Mouse (Mus musculus) myocyte (in vitro differentiated cells): ENCODE results near the gene Slc30a7.

Experiments
- CEBPB ChIP-seq: IDR thresholded peaks from 2 replicates; pipeline ENCODE4 v1.6.1; 2011; ENCODE audit warnings: mild to moderate bottlenecking, moderate library complexity; ENCODE audit not compliant: poor library complexity, insufficient read depth, severe bottlenecking
- E2F4 ChIP-seq: IDR thresholded peaks from one replicate; pipeline ENCODE4 v1.6.1; 2011; ENCODE audit warnings: mild to moderate bottlenecking, control low read depth, moderate library complexity; ENCODE audit not compliant: insufficient read depth
- MAX ChIP-seq: IDR thresholded peaks from one replicate; pipeline ENCODE4 v1.6.1; 2011; ENCODE audit warnings: low read depth, mild to moderate bottlenecking, control low read depth
- MYOD1 ChIP-seq, 3 experiments: IDR thresholded peaks; one replicate each; pipeline ENCODE4 v1.6.1; 2011; ENCODE audit warnings: control low read depth in 2 of 3, low read depth in 2 of 3, mild to moderate bottlenecking in 2 of 3, moderate library complexity in 1 of 3; ENCODE audit not compliant: insufficient read length in 2 of 3, control insufficient read depth in 1 of 3
- MYOG ChIP-seq, 3 experiments: IDR thresholded peaks; one replicate each; pipeline ENCODE4 v1.6.1; 2011; ENCODE audit warnings: control low read depth in 2 of 3, low read depth in 2 of 3, mild to moderate bottlenecking in 2 of 3; ENCODE audit not compliant: insufficient read length in 2 of 3, control insufficient read depth in 1 of 3, insufficient read depth in 1 of 3
- POLR2A ChIP-seq: IDR thresholded peaks from one replicate; pipeline ENCODE4 v1.6.1; 2011; ENCODE audit warnings: low read depth, mild to moderate bottlenecking, control low read depth, moderate library complexity; ENCODE audit not compliant: insufficient read length
- POLR2AphosphoS2 ChIP-seq: IDR thresholded peaks from one replicate; pipeline ENCODE4 v1.6.1; 2011; ENCODE audit warnings: low read depth, control low read depth; ENCODE audit not compliant: insufficient read length
- REST ChIP-seq: IDR thresholded peaks from one replicate; pipeline ENCODE4 v1.6.1; 2011; ENCODE audit warnings: mild to moderate bottlenecking, control low read depth, moderate library complexity; ENCODE audit not compliant: insufficient read depth, insufficient read length
- SRF ChIP-seq: IDR thresholded peaks from one replicate; pipeline ENCODE4 v1.6.1; 2011; ENCODE audit warnings: low read depth; ENCODE audit not compliant: control insufficient read depth, insufficient read length
- TCF12 ChIP-seq: IDR thresholded peaks from one replicate; pipeline ENCODE4 v1.6.1; 2011; ENCODE audit warnings: mild to moderate bottlenecking, control low read depth; ENCODE audit not compliant: poor library complexity, insufficient read depth, severe bottlenecking
- TCF3 ChIP-seq: IDR thresholded peaks from one replicate; pipeline ENCODE4 v1.6.1; 2011; ENCODE audit warnings: low read depth, control low read depth; ENCODE audit not compliant: insufficient read length
- USF1 ChIP-seq: IDR thresholded peaks from one replicate; pipeline ENCODE4 v1.6.1; 2011; ENCODE audit warnings: low read depth, mild to moderate bottlenecking, control low read depth, moderate library complexity

DNA sequence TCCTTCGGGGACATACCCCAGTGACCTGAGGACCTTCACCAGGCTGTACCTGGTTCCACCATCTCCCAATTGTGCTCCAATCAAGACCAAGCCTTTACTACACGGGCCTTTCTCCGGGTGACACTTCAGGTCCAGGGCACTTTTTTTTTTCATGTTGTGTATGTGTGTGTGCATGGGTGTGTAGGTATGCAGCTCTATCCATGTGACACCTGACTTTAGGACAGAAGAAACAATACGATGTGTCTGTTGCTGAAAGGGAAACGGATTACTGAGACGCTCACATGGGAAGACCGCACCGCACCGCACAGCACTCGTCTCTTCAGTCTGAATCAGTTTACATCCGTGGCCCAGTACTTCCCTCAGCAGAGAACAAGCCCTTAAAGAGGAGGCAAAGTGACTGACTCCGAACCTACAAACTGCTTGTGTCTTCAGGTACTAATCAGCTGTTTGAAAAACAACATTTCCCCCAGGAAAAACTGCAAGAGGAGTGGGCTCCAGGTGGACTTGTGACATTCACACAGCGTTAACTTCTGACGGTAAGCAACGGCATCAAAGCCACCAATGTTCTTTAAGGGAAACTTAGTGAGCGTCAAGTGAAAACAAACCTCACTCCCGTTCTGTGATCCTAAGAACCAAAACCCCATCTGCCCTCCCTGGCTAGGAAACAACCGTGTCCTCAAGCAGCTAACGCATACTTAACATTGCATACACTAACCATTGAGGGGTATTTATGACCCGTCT lies 36.0 kb downstream of the Slc30a7 start:
- TF ChIP-seq MYOD1 (IDR thresholded peaks at IDR 0.05; ENCODE audit: control insufficient read depth in 1 of 3, insufficient read length in 2 of 3, low read depth in 2 of 3) = no peak
- TF ChIP-seq USF1 = no peak
- no peak for TF ChIP-seq CEBPB
- no peak for TF ChIP-seq POLR2A
- TF ChIP-seq POLR2AphosphoS2 = no peak
- TF ChIP-seq MYOG (IDR thresholded peaks at IDR 0.05; ENCODE audit: control insufficient read depth in 1 of 3, insufficient read depth in 1 of 3, insufficient read length in 2 of 3, low read depth in 2 of 3) = no peak
- TF ChIP-seq MAX = no peak
- TF ChIP-seq TCF12 = no peak
- no peak for TF ChIP-seq SRF
- no peak for TF ChIP-seq E2F4
- TF ChIP-seq REST = no peak
- TF ChIP-seq TCF3 = no peak
